Mouse (Mus musculus): ENCODE measurements at regions not wholly inside any gene's neighbourhood (a gene's known extent, or its start where the extent isn't known, plus 50 kb on each side); places are given as distances from the start of the nearest gene placed in this dataset.

GRCm38 (mm10) chr15:30029257-30029899, 143.0 kb upstream of the Ctnnd2 start:
- DNase-seq: peak; percentile 11

- DNase-seq: no peak
Observed at GRCm38 (mm10) chr15:30035367-30035766, 137.0 kb upstream of the Ctnnd2 start.

- DNase-seq: no peak
Observed at GRCm38 (mm10) chr15:30050851-30051250, 121.5 kb upstream of the Ctnnd2 start.

- DNase-seq: no peak
Observed at GRCm38 (mm10) chr15:30059808-30060207, 112.6 kb upstream of the Ctnnd2 start.

GRCm38 (mm10) chr15:30060505-30061342, 111.7 kb upstream of the Ctnnd2 start:
- no peak for DNase-seq

GRCm38 (mm10) chr15:30071668-30072067, 100.7 kb upstream of the Ctnnd2 start:
- no peak for DNase-seq

- DNase-seq: no peak
Observed at GRCm38 (mm10) chr15:30072301-30072700, 100.1 kb upstream of the Ctnnd2 start.

- DNase-seq: no peak
Observed at GRCm38 (mm10) chr15:30087120-30087519, 85.3 kb upstream of the Ctnnd2 start.

GRCm38 (mm10) chr15:30122061-30122460, 50.3 kb upstream of the Ctnnd2 start:
- DNase-seq: no peak

All from thymus, postnatal 14 days (tissue).